Mouse (Mus musculus) liver, adult 2 months (tissue): ENCODE measurements around the gene Suco.
A peak's percentile ranks its signal among the peaks of the same experiment; 100 is the strongest.

Source experiments
- CTCF ChIP-seq: fragments of 200-500 bp; IDR thresholded peaks from 2 replicates; pipeline ENCODE4 v1.5.1; 2011; ENCODE audit warnings: low read depth, low read length, control low read depth
- POLR2A ChIP-seq: fragments of 200-500 bp; IDR thresholded peaks from 2 replicates; pipeline ENCODE4 v1.6.1; 2011; ENCODE audit warnings: low read length, control low read depth; ENCODE audit not compliant: insufficient read depth; ENCODE audit errors: extremely low read depth

GRCm38 (mm10) chr1:161875706-161876552 is 553 bp downstream of the Suco start:
- TF ChIP-seq POLR2A (no peak), CTCF (peak; percentile 19; the same call in 1 of the 2 replicates)
